Mouse (Mus musculus) neural tube, embryonic 13.5 days (tissue): ENCODE results near the gene Gm266. TPM values are rescaled to one million over a fixed set of nuclear protein-coding genes. Genes with fewer than 3 reads are reported as not detected.

Experiments used
- ATAC-seq: fragments of 200-750 bp; cut with Nextera tagmentation; 2 replicates; pipeline ENCODE4 v1.8.0; 2017; ENCODE audit warnings: low read depth, mild to moderate bottlenecking, moderate TSS enrichment, moderate library complexity
- H3K27ac ChIP-seq: fragments of 300-500 bp; sonication (generic); replicated peaks from 2 replicates; pipeline ENCODE4 v1.5.1; 2015; ENCODE audit warnings: moderate library complexity, mild to moderate bottlenecking, inconsistent platforms
- H3K27me3 ChIP-seq: fragments of 300-500 bp; sonication (generic); 2 replicates; pipeline ENCODE4 v1.6.1; 2015; ENCODE audit warnings: mild to moderate bottlenecking, inconsistent platforms
- H3K36me3 ChIP-seq: fragments of 300-500 bp; sonication (generic); 2 replicates; pipeline ENCODE4 v1.6.1; 2015; ENCODE audit warnings: mild to moderate bottlenecking, inconsistent platforms
- H3K4me1 ChIP-seq: fragments of 300-500 bp; sonication (generic); replicated peaks from 2 replicates; pipeline ENCODE4 v1.6.1; 2015; ENCODE audit warnings: inconsistent platforms
- H3K4me2 ChIP-seq: fragments of 300-500 bp; sonication (generic); 2 replicates; pipeline ENCODE4 v1.6.1; 2015; ENCODE audit warnings: inconsistent platforms, mild to moderate bottlenecking, moderate library complexity
- H3K4me3 ChIP-seq: fragments of 300-500 bp; sonication (generic); 2 replicates; pipeline ENCODE4 v1.5.1; 2015; ENCODE audit warnings: mild to moderate bottlenecking, inconsistent platforms
- H3K9ac ChIP-seq: fragments of 300-500 bp; sonication (generic); 2 replicates; pipeline ENCODE4 v1.6.1; 2015; ENCODE audit warnings: moderate library complexity, mild to moderate bottlenecking, inconsistent platforms
- H3K9me3 ChIP-seq: fragments of 300-500 bp; sonication (generic); 2 replicates; pipeline ENCODE4 v1.6.1; 2016; ENCODE audit warnings: inconsistent platforms
- WGBS: fragments of 180-500 bp; shearing (Covaris S2); methylation state at CpG from one replicate; pipeline ENCODE4 v1.1.7; 2015; 5-methylcytosine and 5-hydroxymethylcytosine counted together
- polyA plus RNA-seq: library from polyadenylated mRNA; unstranded; fragments of >200 nt; fragmentation: Nextera tagmentation; extraction: Ambion mirVana; gene quantifications from 2 replicates; pipeline ENCODE4 v1.2.1, GENCODE M21; 2015

The Gm266 gene
- polyA plus RNA-seq, 1 experiment from 2014 or later: 1.6 TPM

DNA sequence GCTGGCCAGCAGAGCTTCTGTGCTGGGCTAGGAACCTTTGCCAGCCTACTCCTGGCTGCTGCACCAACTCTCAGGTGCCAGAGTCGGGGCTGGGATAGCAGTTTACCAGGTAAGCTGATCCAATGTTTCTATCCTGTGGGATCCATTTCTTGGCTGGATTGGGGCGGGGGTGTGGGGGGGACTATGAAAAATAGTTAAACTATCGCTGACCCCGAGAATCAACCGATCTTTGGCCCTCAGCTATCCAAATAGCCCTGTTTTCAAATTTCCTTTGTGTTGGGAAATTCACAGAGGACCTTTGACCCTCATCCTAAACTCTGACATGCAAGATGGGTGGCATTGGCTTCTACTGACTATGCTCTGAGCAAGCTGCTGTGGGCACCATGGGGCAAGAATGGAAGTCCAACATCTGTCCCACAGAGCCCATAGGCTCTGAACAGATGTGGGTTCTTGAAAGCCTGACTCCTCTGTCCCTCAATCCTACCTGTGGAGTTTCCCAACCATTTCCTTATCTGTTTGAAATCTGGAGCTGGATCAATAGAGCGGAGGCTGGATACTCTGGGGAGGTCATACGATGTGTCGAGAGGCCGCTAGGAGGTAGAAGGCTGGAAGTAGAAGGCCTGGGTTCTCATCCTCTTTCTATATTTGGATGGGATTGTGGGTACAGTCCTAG is 44.8 kb downstream of the Gm266 start:
- 90% methylated on average over 9 of the region's 9 CpGs for WGBS
- H3K27me3 ChIP-seq: peaks cover 82% of the 10 kb centered on the region
- H3K4me1 ChIP-seq: peaks cover 25% of the 10 kb centered on the region
- H3K27ac ChIP-seq: no peak overlapping the region
- no peaks in the 10 kb centered on the region for H3K9me3 ChIP-seq
- H3K9ac ChIP-seq: no peak overlapping the region
- no peak overlapping the region for H3K4me3 ChIP-seq
- no peak overlapping the region for H3K4me2 ChIP-seq
- no peak for ATAC-seq
- no peaks in the 10 kb centered on the region for H3K36me3 ChIP-seq

DNA sequence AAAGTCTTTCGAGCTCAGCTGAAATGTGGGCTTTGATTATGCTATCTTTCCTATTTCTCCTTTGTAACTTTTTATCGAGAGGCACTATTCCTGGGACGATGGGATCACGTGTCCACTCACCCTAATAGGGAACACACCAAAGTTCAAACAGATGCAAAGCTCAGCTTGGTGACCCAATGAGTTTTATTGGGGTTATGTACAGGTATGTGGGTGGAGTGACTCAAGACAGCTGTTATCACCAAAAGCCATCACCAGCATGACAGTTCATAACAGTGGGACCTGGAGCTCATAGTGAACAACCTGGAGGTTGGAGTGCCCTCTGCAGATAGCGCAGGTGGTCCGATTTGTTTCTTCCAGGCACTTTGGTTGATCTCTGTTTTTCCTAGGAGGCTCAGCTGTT is 46.8 kb downstream of the Gm266 start:
- no peaks in the 10 kb centered on the region for H3K36me3 ChIP-seq
- no peak overlapping the region for H3K4me2 ChIP-seq
- H3K27ac ChIP-seq: no peak overlapping the region
- H3K9me3 ChIP-seq: no peaks in the 10 kb centered on the region
- ATAC-seq: no peak
- 85% methylated on average over 6 of the region's 6 CpGs for WGBS
- no peak overlapping the region for H3K9ac ChIP-seq
- peaks cover 72% of the 10 kb centered on the region for H3K27me3 ChIP-seq
- H3K4me1 ChIP-seq: peaks cover 30% of the 10 kb centered on the region
- H3K4me3 ChIP-seq: no peak overlapping the region

DNA sequence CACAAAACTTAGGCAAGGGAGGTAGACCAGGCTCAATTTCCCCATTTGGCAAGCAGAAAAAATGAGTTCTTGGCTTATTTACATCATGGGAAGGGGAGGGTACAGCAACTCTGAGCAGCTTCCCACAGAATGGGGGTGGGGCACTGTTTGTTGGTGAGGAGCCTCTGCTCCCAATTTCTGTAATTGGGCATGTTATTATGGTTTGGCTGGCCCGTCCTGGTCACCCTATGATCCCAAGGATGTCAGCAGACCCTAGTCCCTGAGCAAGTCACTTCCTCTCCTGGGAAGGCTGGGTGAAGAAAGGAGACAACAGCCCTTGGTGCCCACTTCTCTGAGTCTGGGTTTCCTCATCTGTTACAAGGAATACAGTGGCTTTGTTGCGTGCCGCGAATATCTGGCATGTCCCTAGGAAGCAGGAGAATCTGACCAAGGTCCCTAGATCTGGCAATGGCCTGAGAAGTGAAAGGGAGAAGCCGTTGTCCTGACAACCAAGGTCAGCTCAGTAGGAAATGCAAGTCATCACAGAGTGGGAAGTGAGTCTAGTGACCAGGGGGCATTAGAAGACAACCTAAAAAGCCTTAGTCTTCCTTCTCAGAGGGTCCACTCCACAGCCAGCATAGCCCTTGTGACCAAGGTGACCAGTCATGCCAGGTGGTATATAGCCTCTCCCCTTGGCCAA is 48.3 kb downstream of the Gm266 start:
- Histone ChIP-seq H3K9me3 (no peaks in the 10 kb centered on the region), H3K4me2 (no peak overlapping the region), H3K4me3 (no peak overlapping the region), H3K36me3 (no peaks in the 10 kb centered on the region), H3K27me3 (peaks cover 63% of the 10 kb centered on the region), H3K4me1 (peaks cover 19% of the 10 kb centered on the region), H3K27ac (no peak overlapping the region), H3K9ac (no peak overlapping the region)
- 69% methylated on average over 5 of the region's 5 CpGs for WGBS
- ATAC-seq: no peak

DNA sequence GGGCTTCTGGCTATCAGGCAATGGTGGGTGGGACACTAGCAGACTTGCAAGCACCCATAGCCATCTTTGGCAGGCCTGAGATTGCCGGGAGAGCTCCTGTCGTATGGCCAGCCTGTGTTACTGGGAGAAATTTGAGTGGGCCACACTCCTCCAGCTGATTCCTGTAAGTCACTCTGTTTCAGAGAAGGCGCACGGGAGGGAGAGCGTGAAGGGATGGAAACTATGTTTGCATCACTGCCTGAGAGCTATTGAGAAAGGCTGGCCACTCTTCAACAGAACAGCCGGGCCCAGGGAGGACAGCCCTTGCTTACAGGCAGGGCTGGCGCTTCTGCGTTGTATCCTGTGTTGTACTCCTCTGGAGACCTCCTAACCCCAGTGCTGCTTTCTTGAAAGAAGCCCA is 49.0 kb downstream of the Gm266 start:
- peaks cover 12% of the 10 kb centered on the region; the same call in 1 of the 2 replicates for H3K4me1 ChIP-seq
- H3K27me3 ChIP-seq: peaks cover 63% of the 10 kb centered on the region
- no peak overlapping the region for H3K4me3 ChIP-seq
- no peak overlapping the region for H3K27ac ChIP-seq
- no peak overlapping the region for H3K4me2 ChIP-seq
- no peaks in the 10 kb centered on the region for H3K9me3 ChIP-seq
- 72% methylated on average over 8 of the region's 8 CpGs for WGBS
- no peak overlapping the region for H3K9ac ChIP-seq
- ATAC-seq: no peak
- H3K36me3 ChIP-seq: no peaks in the 10 kb centered on the region

DNA sequence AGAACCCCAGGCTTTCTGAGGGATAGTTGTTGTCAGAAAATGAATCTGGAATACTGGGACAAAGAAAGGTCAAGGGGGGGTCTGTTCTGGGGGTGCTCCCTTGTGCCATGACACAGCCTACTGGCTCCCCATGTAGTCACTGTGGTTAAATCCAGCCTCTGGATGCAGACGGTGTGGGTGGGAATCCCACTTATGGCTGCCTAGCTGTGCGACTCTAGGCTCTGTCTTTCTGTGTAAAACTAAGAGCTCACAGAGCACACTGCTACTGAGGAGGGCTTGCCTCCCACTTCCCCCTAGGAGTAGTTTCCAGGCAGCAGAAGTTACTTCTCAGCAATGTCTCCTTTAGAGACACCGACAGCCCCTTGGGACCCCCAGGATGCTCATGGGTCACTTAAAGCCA is 49.5 kb downstream of the Gm266 start:
- 74% methylated on average over 3 of the region's 3 CpGs for WGBS
- Histone ChIP-seq H3K9ac (no peak overlapping the region), H3K27me3 (peaks cover 63% of the 10 kb centered on the region), H3K36me3 (no peaks in the 10 kb centered on the region), H3K4me3 (no peak overlapping the region), H3K4me1 (peaks cover 11% of the 10 kb centered on the region; the same call in 1 of the 2 replicates), H3K27ac (no peak overlapping the region), H3K9me3 (no peaks in the 10 kb centered on the region), H3K4me2 (no peak overlapping the region)
- no peak for ATAC-seq

DNA sequence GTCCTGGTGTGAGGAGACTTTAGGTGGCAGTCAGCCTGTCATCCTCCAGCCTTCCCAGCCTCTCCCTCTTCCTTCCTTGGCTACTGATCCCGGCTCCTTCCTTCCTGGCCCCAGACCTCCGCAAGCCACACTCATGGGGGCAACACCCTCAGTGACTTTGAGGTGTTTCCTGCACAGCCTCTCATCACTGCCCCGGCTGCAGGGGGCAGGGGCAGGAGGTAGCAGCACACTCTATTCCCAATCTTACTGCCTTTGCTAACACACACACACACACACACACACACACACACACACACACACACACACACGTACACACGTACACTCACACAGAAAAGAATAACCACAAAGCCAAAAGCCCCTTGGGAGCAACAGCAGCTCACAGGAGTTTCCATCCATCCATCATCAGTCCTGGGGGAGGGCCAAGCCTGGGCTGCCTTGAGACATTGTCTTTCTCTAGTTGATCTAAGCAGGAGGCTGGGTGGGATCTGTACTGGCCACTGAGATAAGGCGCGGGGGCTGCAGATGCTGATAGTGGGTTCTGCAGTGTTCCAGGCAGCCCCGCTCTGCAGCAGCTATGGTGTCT is 50.8 kb downstream of the Gm266 start:
- H3K4me2 ChIP-seq: no peak overlapping the region
- H3K9ac ChIP-seq: no peak overlapping the region
- peaks cover 20% of the 10 kb centered on the region for H3K4me1 ChIP-seq
- 0 out of 2 replicates have a peak overlapping the region, but pooled peaks have one; percentile 28 for H3K27ac ChIP-seq
- H3K27me3 ChIP-seq: peaks cover 65% of the 10 kb centered on the region
- no peaks in the 10 kb centered on the region for H3K9me3 ChIP-seq
- no peak overlapping the region for H3K4me3 ChIP-seq
- H3K36me3 ChIP-seq: no peaks in the 10 kb centered on the region
- no peak for ATAC-seq
- 54% methylated on average over 8 of the region's 8 CpGs for WGBS

Other genes starting within 250 kb of the Gm266 start
- gene Amn, start 214.7 kb downstream of the Gm266 start, polyA plus RNA-seq: 5.1 and 5.3 TPM in 2 replicates
- gene Cdc42bpb, start 108.1 kb downstream of the Gm266 start, polyA plus RNA-seq: 34.0 and 41.4 TPM in 2 replicates
- gene Lbhd2, start 79.0 kb downstream of the Gm266 start, polyA plus RNA-seq: 1.4 TPM in 1 of 2 replicates, not detected in the other
- 1.1 and 2.3 TPM in 2 replicates for gene Exoc3l4, start 68.8 kb downstream of the Gm266 start, polyA plus RNA-seq
- 0.98 and 1.9 TPM in 2 replicates for gene Tnfaip2, start 43.4 kb downstream of the Gm266 start, polyA plus RNA-seq
- gene Eif5, start 52.2 kb upstream of the Gm266 start, polyA plus RNA-seq: 552 and 587 TPM in 2 replicates
- gene Mark3, start 88.7 kb upstream of the Gm266 start, polyA plus RNA-seq: 53.1 and 61.5 TPM in 2 replicates
- gene Ckb, start 186.5 kb upstream of the Gm266 start, polyA plus RNA-seq: 1,774 and 1,823 TPM in 2 replicates
- gene Trmt61a, start 192.3 kb upstream of the Gm266 start, polyA plus RNA-seq: 7.2 and 8.5 TPM in 2 replicates
- gene Bag5, start 227.4 kb upstream of the Gm266 start, polyA plus RNA-seq: 57.6 and 66.2 TPM in 2 replicates
- 52.0 and 59.1 TPM in 2 replicates for gene Apopt1, start 227.4 kb upstream of the Gm266 start, polyA plus RNA-seq